Comparison of ENCODE assay signal across 24 mouse cellular contexts in genomic region chr2:122484641-122485040, GRCm38 (mm10). TPM values are rescaled to one million over a fixed set of nuclear protein-coding genes. Genes with fewer than 3 reads are reported as not detected.
DNase-seq lines count a peak whose midpoint lies in the region; ATAC-seq and TF ChIP-seq lines count a peak whose summit lies in the region.
"Had no signal": no experiment of that assay in that cellular context is flagged by ENCODE, and none has a peak within 500 bp of the region (broad histone marks: within the 10 kb centered on the region; RNA-seq: fewer than 3 reads in every experiment).

Gene Gm14085, plus strand, starts transcription at chr2:122484941.

- WGBS in thymus, adult 2 months, result 95% methylated on average over 1 of the region's 1 CpGs

- H3K4me1 ChIP-seq in thymus, adult 2 months (replicated peaks; ENCODE audit: control insufficient read depth, insufficient read depth, low read length), result peaks cover 6% of the 10 kb centered on the region

- TF ChIP-seq CTCF in thymus, adult 2 months (IDR thresholded peaks at IDR 0.05; ENCODE audit: borderline replicate concordance, control insufficient read depth, extremely low read depth, insufficient read depth, low read length, poor library complexity), result no peak

- no peak for DNase-seq in thymus, adult 2 months
- DNase-seq in thymus, postnatal 10 days (ENCODE audit: low spot score in 2 of 2), result no peak
- no peak for DNase-seq in layer of hippocampus, postnatal 10 days (ENCODE audit: low spot score in 2 of 2)
- DNase-seq: adrenal gland, adult 2 months; adrenal gland, adult 8-10 months; adrenal gland, postnatal 10 days; adrenal gland, postnatal 14 days; adrenal gland, postnatal 25 days; adrenal gland, postnatal 36 days; B cell, adult 2 months; cerebellum, adult 11 months; cerebellum, adult 11-12 months; cerebellum, adult 18-20 months; cerebellum, adult 2 months had no signal

- no peak for TF ChIP-seq POLR2A in thymus, adult 2 months (IDR thresholded peaks at IDR 0.05; ENCODE audit: control insufficient read depth, extremely low read depth, insufficient read depth, low read length, poor library complexity)

- no peaks in the 10 kb centered on the region for H3K36me3 ChIP-seq in thymus, adult 2 months (ENCODE audit: control insufficient read depth, insufficient read depth, low read length)
- H3K36me3 ChIP-seq: G1E had no signal

- H3K27me3 ChIP-seq in thymus, adult 2 months (ENCODE audit: control insufficient read depth, insufficient read depth, low read length), result no peaks in the 10 kb centered on the region
- H3K27me3 ChIP-seq: CH12.LX had no signal

- ATAC-seq in CD4-positive, CD25-positive, alpha-beta regulatory T cell, adult 4 months, result no peak
- no peak for ATAC-seq in neutrophil, adult 5-6 weeks (ENCODE audit: extremely low read depth, insufficient number of reproducible peaks, low FRiP score, poor library complexity, severe bottlenecking)
- ATAC-seq in erythroblast, adult 5-6 weeks (replicated peaks; ENCODE audit: low FRiP score, poor library complexity, severe bottlenecking), result no peak
- ATAC-seq: activated CD4-positive, CD25-positive, alpha-beta regulatory T cell, adult 4 months; Patski had no signal

- peak within 1 kb of the TSS; percentile 5; the same call in 1 of the 2 replicates for H3K4me3 ChIP-seq in thymus, adult 2 months (ENCODE audit: control insufficient read depth, insufficient read depth, low read length)

- H3K27ac ChIP-seq in thymus, adult 2 months (ENCODE audit: control insufficient read depth, insufficient read depth, low read length), result no peak within 1 kb of the TSS

RNA-seq across cellular contexts. Expression of gene Gm14085, which starts in this region (rescaled TPM):
- polyA plus RNA-seq in thymus, adult 2 months (2012; rRNA removed), result 4.7 and 4.8 TPM in 2 replicates
- polyA plus RNA-seq in CD4-positive, CD25-positive, alpha-beta regulatory T cell, adult 4 months (2017; shearing (Covaris generic)), result 10 to 100 TPM; 42.9 to 70.0 TPM
- total RNA-seq in neutrophil, adult 5-6 weeks (2017), result 15.0 and 15.1 TPM in 2 replicates
- not detected for total RNA-seq in layer of hippocampus, postnatal 10 days (2021)
- 0.58 TPM in 1 of 2 replicates, not detected in the other for total RNA-seq in erythroblast, adult 5-6 weeks (2015; ENCODE audit: low replicate concordance)
- 0.28 and 2.2 TPM in 2 replicates for total RNA-seq in erythroblast, adult 5-6 weeks (2017; ENCODE audit: low replicate concordance)
- total RNA-seq: CH12.LX, ES-E14 had no signal
- polyA plus RNA-seq: brain, embryonic 14.5 days; C2C12; cerebellum, adult 2 months; Patski had no signal
